Mouse (Mus musculus): ENCODE measurements around the gene Dnajc10.

The Dnajc10 gene

DNA sequence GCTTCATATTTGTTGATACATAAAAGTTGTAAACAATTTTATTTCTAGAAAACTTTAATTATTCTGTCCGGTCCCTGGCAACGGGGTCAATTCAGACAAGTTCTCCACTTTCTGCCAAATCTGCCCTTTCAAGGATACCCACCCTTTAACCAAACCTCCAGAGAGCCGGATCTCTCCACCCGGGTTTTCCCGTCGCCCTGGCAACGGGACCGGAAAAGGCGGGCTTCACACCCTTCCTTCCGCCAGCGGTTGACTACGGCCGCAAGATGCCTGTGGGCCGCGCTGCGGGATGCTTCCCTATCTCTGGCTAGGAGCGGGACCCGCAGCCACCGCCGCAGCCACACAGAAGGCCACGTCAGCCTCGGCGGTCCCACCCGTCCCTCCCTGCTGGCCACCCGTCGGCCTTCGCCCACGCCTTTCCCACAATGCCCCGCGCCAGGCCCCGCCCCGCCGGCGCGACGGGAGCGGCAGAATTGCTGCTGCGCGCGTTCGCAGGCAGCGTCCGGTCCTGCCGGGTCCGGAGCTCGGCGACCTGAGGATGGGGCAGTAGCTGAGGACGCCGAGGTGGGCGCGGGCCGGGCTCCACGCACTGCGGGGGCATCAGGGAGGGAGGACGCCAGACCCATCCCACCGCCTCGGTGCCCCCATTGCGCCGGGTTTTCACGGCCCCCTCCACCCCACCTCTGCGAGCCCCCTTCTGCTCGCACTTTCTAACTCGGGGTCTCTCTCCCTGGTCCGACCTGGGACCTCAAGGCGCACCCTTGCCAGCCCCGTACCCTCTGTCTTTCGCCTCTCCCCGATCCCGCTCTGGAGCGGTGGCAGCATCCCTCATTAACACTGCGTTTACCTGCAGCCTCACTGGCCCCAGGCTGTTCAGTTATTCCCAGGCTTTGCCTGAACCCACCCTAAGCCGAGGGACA lies at the start of gene Dnajc10:
Dnajc10 (plus strand) TSS at position 225 of the 920 bp plus-strand sequence.
- peak; percentile 89 for DNase-seq

DNA sequence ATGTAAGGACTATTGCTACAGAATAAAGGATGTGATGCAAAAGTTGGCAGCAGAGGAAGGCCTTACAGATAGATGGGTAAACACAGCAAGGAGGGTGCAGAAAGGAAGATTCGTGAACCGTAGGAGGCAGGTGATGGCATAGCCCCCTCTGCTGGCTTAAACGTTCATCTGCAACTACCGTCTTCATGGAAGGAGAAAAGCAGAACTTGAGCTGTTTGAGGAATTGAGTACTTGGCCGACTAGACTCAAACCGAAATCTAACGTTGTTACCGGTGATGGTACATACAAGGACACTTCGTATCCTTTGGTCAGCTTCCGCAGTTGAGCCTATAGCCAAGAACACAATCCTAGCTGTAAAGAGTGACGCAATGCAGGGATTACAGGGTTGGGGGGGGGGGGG lies 48.4 kb upstream of the Dnajc10 start:
- DNase-seq: peak; percentile 63 to 68

DNA sequence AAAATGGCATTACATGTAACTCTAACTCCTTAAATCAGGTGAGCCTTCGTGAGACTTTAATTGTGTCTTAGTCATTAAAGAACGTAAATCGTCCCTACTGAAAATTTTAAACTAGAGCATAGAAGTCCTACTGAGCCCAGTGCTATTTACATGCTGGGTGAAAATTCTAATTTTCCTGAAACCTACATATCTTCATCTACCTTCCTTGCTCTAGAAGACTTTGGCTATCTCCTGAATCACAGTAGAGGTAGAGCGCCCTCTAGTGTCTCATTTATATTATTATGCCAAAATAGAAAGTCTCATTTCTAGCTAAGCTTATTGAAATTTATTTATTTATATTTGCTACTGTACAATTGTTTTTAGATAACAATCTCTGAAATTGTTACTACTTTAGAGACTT lies 47.2 kb upstream of the Dnajc10 start:
- peak in 1 of 2 experiments; percentile 3 for DNase-seq

DNA sequence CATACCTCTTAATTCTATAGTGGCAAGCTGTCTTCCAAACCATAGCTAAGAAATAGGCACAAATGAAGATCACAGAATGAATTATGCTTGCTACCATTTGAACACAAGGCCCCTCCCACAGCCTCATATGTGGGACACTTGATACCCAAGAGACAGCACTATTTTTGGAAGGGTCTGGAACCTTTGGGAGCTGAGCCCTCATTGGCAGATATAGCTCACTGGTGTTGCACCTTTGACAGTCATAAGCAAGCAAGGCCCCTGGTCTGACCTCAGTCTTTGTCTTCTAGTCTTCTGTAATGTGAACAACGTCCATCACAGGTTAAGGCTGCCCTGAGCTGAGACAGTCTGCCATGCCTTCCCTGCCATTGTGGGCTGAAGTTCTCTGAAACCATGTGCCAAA lies 43.8 kb upstream of the Dnajc10 start:
- no peak for DNase-seq

DNA sequence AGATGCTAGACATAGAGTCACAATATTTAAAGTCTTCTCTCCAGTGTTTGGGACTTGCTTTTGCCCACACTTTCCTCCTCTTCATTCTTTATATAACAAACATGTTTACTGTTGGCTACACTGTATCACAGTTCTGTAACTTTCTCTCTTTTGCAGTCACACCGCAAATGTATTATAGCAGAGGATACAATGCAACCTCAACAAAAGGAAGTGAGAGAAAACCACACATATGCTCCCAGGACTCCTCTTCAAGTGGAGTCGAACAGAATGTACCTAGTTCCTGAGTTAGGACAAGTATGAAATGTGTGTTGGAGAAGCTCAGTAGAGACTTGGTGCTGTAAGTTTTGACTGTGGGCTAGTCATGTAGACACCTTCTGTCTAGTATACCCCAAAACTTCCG lies 42.2 kb upstream of the Dnajc10 start:
- no peak for DNase-seq

DNA sequence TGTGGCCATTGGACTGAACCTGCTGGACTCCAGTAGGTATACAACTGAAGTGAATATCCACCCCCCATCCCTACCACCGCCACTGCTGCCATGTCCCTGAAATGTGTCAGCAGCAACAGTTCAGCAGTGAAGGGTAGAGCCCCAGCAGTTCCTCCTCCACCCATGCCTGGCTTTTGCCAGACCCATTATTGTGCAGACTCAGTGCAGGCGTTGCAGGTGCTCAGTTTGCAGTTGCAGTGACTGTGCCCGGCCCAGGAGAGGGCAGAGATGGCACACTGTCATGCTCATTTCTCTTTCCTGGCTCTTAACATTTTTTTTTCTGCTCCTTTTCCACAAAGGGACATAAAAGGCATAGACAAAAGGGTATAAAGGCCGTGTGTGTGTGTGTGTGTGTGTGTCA lies 41.5 kb upstream of the Dnajc10 start:
- DNase-seq: no peak

DNA sequence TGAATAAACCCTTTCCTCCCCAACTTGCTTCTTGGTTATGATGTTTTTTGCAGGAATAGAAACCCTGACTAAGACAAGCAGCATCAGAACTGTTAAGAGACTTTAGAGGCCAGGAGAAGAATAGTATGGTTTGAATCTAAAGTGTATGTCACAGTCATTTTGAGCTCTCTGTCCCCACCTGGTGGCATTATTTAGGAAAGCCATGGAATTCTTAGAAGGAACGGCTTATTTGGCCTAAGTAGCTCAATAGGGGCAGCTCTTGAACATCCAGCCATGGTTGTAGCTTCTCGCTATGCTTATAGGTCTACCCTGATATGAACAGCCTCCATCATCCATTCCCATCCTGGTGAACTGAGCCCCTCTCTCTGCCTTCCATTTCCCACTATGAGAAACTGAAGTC lies 40.1 kb upstream of the Dnajc10 start:
- DNase-seq: peak; percentile 4 to 23

DNA sequence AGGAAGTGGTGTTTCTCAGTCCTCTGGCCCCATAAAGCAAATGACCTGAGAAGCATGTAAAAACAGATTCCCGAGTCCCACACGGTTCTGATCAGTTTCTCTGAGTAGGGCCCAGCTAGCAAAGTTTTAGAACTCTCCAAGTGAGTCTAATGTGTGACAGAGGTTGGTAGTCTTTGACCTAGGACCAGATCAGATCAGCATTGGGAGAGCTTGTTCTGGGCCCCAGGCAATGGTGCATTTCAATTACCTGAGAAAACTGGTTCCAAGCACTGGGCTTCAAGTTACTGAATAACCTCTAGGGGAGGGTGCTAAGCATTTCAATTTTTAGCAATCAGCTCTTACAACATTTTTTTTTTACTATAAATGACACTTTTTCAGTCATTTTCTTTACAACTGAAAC lies 33.1 kb upstream of the Dnajc10 start:
- no peak for DNase-seq

DNA sequence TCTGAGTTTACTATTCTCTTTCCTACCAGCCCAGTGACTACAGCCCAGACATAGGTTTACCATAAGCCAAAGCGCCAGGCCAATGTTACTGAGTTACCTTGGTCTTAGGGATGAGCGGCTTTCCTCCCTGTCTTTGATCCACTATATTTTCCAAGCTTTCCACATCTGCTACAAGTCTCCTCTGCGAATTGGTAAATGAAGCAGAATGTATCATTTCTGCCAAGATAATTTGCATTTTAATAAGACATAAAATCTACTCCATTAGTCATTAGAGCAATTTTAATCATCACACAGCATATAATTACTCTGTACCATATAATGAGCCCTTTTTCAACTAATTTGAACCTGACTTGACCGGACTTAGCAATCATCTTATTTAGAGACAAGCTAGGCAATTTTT lies 28.9 kb upstream of the Dnajc10 start:
- no peak for DNase-seq

DNA sequence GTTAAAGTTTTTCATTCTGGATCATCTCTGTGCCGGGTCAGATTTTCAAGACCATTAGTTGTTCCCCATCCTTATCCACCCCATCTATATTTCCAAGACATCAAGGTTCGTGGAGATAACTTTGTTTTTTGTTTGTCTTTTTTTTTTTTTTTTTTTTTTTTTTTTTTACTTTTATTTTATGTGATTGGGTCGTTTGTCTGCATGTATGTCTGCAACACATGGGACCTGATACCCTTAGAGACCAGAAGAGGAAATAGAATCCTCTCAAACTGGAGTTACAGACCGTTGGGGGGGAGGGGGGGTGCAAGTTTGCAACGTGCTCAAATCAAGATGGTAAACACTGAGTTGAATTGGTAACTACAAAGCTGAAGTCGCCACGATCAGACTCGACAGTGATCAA lies 23.1 kb upstream of the Dnajc10 start, which contains the start of gene Prdx6b:
Prdx6b (plus strand) TSS at position 301 of the 400 bp plus-strand sequence.
- no peak for DNase-seq

DNA sequence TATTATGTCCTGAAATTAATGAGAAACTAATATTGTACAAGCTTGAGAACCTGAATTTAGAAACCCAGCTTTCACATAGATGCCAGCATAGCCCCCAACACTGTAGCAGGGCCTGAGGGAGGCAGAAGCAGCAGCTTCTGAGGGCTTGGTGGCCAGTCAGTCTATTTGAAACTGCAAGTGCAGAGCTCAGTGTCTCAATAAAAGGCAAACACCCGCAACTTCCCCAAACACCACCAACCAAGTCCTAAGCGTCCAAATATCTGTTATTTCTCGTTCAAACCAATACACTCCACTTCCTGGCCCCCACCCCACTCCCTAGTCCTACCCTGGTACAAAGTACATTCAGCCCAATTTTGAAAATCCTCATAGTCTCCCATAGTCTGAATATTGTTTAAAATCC lies 16.9 kb upstream of the Dnajc10 start:
- no peak for DNase-seq

DNA sequence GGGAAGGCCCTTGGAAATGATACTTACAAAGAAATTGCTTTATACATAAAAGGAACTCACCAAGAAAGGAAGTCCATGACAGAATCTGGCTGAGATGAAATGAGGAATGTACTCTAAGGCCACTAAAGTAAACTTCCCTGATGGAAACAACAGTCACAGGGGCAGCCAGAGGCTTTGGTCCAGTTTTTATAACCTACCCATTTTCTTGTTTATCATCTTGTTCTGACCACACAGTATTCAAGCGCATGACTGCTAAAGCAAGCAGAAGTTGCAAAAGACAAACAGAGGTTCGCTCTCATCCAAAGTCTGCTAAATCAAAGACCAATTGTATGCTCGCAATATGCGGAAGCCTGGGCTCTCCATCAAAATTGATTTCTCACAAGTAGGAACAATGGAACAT lies 14.5 kb upstream of the Dnajc10 start:
- no peak for DNase-seq

DNA sequence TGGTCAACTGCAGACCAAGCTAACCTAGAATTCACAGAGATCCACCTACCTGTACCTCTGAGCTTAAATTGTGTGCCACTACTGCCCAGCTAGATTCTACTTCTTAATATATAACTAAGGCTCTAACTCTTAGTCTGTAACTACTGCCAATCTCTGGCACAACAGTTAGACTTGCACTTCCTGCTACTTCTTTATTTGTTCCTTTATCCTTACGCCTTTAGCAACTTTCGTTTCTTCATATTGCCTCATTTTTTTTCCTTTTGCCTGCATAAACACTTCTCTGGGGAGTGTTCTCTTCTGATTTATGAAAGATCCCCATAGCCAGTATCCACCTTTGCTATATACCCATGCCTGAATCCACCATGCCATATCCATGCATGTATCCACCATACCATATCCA lies 11.3 kb upstream of the Dnajc10 start:
- no peak for DNase-seq

DNA sequence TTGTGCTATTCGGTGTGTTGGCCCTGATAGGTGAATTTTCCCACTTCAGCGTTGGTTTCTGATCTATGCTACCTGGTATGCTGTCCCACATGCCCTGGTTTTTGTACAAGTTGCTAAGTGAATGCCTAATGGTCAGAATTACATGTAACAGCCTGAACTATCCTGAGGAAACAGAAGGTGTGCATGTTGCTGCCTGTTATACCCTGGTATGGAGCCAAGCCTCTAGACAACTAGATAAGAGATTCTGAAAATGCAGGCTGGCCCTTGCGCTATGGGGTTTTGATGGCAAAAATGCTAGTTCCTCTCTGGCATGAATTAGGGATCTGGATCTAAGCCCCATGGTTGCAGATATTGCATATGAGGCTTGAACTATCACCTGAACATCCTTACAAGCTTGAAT lies 7.6 kb upstream of the Dnajc10 start:
- DNase-seq: no peak

DNA sequence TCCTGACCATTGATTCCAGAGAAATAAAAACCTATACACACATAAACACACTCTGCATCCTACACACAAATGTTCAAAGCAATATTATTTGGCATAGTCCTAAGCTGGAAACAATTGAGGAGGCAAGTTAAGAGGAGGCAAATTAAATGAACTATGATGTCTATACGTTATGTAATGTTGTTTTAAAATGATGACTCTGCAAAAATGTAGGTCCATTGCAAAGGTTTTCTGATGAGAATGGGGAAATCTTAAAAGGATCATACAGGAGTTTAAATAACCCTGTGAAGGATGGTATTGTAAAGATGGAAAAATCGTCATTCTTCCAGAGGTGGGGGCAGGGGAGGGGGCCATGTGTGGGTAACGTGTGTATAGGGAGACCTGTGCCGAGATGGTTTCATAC lies 5.5 kb upstream of the Dnajc10 start:
- DNase-seq: no peak

DNA sequence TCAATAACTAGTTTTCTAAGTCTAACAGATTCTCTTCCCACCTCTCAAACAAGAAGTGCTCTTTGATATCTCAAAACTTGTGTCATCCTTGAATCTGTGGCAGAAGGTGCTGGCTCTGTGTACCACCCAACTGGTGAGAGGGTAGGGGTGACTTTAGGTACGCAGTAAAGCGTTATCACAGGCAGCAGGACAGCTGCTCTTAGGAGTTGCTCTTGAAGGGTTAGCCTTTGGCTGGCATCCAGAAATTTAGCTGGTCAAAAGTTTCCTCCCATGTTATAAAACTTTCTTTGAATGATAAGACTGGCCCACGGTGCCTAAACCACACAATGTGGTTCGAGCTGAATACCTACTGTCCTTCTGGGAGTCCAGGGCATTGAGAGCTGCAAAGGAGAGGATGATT lies 4.5 kb upstream of the Dnajc10 start:
- DNase-seq: no peak

DNA sequence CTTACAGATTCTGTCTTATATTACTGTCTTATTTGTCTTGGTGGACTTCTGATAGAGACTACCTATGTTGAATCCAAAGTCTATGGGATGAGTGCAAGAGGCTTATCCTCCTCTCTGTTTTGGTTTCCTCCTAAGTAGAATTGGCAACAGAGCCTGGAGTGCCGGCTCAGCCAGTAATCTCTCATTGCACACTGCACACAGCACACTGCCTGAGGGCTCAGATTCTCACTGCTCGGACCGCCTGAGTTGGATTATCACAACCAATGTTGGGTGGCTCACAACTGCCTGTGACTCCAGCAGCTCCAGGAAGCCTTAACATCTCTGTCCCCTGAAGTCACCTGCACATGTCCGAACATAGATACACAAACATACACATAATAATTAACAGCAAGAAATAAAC lies 3.9 kb upstream of the Dnajc10 start:
- no peak for DNase-seq

DNA sequence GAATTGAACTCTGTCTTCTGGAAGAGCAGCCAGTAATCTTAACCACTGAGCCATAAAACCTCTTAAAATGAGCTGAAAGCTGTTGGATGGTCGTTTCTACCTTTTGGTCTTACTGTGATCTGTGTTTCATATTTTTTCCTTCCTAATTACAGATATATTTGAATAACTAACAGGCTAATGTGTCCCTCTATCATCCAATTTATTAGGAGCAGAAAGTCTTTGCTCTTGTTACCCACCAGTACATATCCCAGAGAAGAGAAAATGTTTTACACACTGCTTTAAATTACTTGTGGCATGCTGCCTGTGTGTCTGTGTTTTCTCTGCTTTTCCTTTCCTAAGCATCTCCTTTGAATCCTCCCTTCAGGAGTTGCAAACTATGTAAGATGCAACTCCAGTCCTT lies 1.1 kb upstream of the Dnajc10 start:
- no peak for DNase-seq

DNA sequence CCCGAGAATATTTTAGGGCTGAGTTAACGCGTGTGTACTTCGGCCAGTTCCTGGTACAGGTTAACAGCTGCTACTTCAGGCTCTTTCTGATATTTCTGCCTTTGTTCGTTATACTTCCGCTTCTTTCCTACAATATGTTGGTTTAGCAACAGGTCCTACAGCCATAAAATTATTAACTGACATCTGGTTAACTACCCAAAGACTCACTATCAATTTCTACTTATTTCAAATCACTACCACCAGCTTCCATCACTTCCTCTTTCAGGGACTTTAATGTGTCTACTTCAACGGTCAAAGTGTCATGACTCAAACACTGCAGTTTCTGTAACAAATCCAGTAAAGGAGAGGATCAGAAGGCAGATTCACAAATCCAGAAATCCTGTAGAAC lies 418 bp upstream of the Dnajc10 start:
- DNase-seq: no peak

DNA sequence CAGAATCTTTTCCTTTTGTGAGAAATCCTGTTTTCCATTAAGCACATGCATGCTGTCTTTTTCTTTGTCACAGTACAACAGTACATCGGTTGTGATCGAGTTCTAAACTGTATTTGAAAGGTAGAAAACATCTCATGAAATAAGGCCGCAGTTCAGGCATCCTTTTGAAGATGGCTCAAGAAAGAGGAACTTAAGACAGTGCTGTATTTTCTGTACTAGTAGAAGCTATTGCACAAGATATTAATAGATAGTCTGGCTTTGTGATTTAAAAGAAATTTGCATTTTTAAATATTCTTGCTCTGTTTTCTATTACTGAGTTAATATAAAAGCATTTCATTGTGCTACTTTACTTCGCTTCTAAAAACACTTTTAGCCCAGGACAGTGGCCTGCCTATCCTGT lies 7.6 kb downstream of the Dnajc10 start:
- DNase-seq: no peak

DNA sequence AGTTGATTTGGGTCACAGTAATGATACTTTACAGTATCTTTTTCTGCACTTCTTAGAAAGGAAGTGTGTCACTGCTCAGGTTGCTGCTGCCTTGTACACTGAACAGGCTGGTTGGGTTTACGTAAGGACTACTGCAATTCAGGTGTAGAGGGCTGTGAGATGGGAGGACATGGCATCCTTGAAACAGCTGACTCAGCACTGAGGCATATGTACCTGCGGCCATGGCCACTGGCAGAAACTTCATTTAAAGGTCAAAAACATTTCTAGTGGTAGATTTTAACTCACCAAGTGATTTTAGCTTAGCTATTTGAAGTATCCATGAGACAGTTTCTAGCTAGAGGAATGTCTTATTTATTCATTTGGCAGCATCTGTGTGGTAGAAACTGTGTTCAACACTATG lies 10.5 kb downstream of the Dnajc10 start:
- DNase-seq: no peak

DNA sequence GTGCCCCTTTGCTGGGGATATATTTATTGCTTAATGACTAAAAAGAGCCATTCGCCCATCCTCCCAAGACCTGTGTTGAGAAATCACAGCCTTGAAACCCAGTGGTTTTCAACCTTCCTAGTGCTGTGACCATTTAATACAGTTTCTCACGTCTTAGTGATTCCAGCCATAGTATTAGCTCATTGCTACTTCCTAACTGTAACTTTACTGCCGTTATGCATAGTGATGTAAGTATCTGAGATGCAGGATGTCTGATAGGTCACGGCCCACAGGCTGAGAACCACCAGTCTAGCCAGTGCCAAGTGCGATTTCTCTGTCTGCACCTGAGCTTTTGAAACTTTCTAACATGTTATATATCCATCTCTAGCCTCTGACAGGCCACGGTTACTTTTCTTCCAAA lies 12.0 kb downstream of the Dnajc10 start:
- DNase-seq: no peak

DNA sequence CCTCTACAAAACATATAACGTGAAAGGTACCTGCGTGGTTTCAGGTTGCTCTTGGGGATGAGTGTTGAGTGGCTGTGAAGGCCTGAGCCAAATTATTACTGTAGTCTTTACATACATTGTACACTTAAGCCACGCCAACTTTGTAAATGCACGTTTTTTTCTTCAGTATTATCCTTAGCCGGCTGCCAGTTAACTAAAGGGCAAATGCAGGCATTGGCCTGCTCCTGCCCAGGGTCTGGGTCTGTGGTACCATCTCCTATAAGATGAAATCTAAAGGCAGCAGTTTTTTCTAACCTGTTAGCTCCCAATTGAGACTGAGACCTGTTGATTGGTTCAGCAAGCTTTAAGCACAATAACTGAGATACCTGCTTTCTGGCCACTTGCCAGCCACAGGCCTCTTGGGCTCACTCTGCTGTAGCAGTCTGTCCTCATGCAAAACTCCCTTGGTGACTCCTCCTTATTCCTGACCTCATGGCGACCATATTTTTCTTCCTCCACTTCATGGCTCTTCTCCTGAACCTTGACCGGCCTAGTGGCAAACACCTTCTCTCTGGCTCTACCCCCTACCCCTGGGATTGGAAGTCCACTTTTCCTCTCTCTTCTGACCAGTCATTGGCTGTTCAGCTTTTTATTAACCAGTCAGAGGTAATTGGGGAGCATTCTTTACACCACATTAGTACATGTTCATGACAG lies 13.8 kb downstream of the Dnajc10 start:
- DNase-seq: no peak

DNA sequence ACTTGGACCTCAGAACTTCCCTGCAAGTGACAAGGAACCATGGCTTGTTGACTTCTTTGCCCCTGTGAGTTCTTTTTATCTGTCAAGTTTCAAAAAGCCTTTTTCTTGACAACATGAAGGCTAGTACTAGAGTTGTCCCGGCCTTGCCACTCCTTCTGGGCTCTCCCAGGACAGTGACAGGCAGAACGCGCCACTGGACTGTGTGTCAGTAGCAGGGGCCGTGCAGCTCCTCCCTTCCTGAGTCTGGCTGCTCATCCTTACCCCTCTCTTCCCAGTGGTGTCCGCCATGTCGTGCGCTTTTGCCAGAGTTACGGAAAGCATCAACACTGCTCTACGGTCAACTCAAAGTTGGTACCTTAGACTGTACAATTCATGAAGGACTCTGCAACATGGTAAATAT lies 25.3 kb downstream of the Dnajc10 start:
- DNase-seq: no peak
